Mouse (Mus musculus): Measurements from ENCODE around the gene Patj. TPM values are rescaled to one million over a fixed set of nuclear protein-coding genes. Genes with fewer than 3 reads are reported as not detected.
"Not testable (repeated sequence)": the region's sequence is repeated elsewhere in the genome, so short reads cannot be mapped to it uniquely, and the experiment has no call there.

The Patj gene
- polyA plus RNA-seq, 1 experiment from 2014 or later: 28.4 TPM

DNA sequence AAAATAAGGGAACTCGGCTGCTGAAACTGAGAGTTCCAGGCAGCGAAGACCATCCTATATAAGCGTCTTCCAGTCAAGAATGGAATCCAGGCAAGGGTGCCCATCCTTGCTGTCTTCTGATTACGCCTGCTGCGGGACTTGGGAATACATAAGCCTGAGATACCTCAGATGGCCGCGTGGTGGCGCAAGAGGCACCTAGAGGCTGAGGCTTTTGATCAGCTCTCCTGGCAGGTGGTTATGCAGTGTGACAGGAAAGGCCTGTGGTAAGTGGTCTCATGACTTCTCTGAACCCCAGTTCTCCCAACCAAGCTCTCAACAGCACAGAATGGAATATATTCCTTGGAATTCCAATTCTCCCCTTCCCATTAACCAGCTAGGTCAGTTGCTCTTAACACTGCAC lies 326.9 kb downstream of the Patj start:
- no peak overlapping the region for H3K4me3 ChIP-seq (ENCODE audit: low read depth, low read length)
- ATAC-seq (ENCODE audit: insufficient read depth) (no peak), DNase-seq (peak; percentile 86)
- 9% methylated on average over 8 of the region's 8 CpGs for WGBS
- H3K4me2 ChIP-seq: no peak overlapping the region
- peak; percentile 86 for TF ChIP-seq CTCF (IDR thresholded peaks at IDR 0.05; ENCODE audit: low read depth)
- peaks cover 3% of the 10 kb centered on the region for H3K27me3 ChIP-seq (ENCODE audit: insufficient read depth, low read length)
- no peak overlapping the region for H3K9ac ChIP-seq
- H3K36me3 ChIP-seq (ENCODE audit: insufficient read depth): no peaks in the 10 kb centered on the region
- no peak overlapping the region for H3K27ac ChIP-seq (ENCODE audit: low read depth)
- H3K9me3 ChIP-seq (ENCODE audit: low read depth, low read length): no peaks in the 10 kb centered on the region
- H3K4me1 ChIP-seq (ENCODE audit: insufficient read depth): no peaks in the 10 kb centered on the region

- H3K36me3 ChIP-seq (ENCODE audit: insufficient read depth); DNase-seq; H3K27ac ChIP-seq (ENCODE audit: low read depth); H3K9ac ChIP-seq; ATAC-seq (ENCODE audit: insufficient read depth); H3K4me3 ChIP-seq (ENCODE audit: low read depth, low read length); H3K9me3 ChIP-seq (ENCODE audit: low read depth, low read length); H3K4me1 ChIP-seq (ENCODE audit: insufficient read depth); H3K4me2 ChIP-seq: not testable (repeated sequence)
- WGBS: 82% methylated on average over 1 of the region's 1 CpGs
- H3K27me3 ChIP-seq (ENCODE audit: insufficient read depth, low read length): peaks cover 10% of the 10 kb centered on the region
These were observed 329.1 kb downstream of the Patj start for GRCm38 (mm10) chr4:98724682-98725081.

GRCm38 (mm10) chr4:98725439-98725838 lies 329.9 kb downstream of the Patj start:
- no peaks in the 10 kb centered on the region for H3K36me3 ChIP-seq (ENCODE audit: insufficient read depth)
- H3K4me3 ChIP-seq (ENCODE audit: low read depth, low read length): no peak overlapping the region
- DNase-seq: peak; percentile 54
- ATAC-seq (ENCODE audit: insufficient read depth): peak; percentile 47; the same call in 1 of the 2 replicates
- no peak overlapping the region for H3K9ac ChIP-seq
- no peaks in the 10 kb centered on the region for H3K4me1 ChIP-seq (ENCODE audit: insufficient read depth)
- H3K4me2 ChIP-seq: no peak overlapping the region
- H3K27me3 ChIP-seq (ENCODE audit: insufficient read depth, low read length): peaks cover 10% of the 10 kb centered on the region
- no peak overlapping the region for H3K27ac ChIP-seq (ENCODE audit: low read depth)
- 24% methylated on average over 4 of the region's 4 CpGs for WGBS
- peak; percentile 55 for TF ChIP-seq CTCF (IDR thresholded peaks at IDR 0.05; ENCODE audit: low read depth)
- no peaks in the 10 kb centered on the region for H3K9me3 ChIP-seq (ENCODE audit: low read depth, low read length)

DNA sequence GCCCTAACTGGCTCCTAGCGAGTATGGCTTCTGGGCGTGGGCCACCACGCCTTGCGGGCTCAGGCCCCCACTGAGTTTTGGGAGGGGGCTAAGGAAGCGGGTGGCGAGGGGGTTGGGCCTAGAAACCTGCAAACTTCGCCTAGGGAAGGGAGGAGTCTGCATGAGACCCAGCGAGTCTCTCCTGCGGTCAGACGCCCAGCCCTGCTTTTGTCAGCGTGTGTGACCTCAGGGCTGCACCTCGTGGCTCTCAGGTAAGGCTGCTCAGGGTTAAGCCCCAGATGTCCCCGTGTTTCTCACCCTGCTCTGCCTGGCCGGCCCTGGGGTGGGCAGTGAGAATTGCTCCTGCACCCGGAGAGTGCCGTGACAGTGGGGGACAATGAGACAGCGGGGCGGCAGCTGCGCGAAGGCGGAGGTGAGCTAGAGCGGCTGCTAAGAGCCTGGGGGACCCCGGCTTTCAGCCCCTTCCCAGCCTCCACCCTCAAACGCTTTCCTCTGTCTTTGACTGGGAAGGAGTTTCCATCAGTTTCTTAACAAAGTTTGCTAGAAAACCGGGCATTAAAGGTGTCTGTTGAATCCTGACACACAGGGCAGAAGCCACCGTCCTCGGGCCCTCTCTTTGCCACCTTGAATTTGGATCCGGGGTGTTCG lies 331.1 kb downstream of the Patj start, which contains the start of gene L1td1:
Gene L1td1 (plus strand): TSS at position 145 of the 648 bp plus-strand sequence.
- Histone ChIP-seq H3K4me3 (ENCODE audit: low read depth, low read length) (peak within 1 kb of the TSS; percentile 23), H3K27me3 (ENCODE audit: insufficient read depth, low read length) (peaks cover 10% of the 10 kb centered on the region), H3K4me2 (peak within 1 kb of the TSS; percentile 56), H3K4me1 (ENCODE audit: insufficient read depth) (no peaks in the 10 kb centered on the region), H3K9me3 (ENCODE audit: low read depth, low read length) (no peaks in the 10 kb centered on the region), H3K9ac (peak within 1 kb of the TSS; percentile 24), H3K36me3 (ENCODE audit: insufficient read depth) (no peaks in the 10 kb centered on the region), H3K27ac (ENCODE audit: low read depth) (no peak within 1 kb of the TSS)
- ATAC-seq (ENCODE audit: insufficient read depth) (peak; percentile 40; the same call in 1 of the 2 replicates), DNase-seq (peak; percentile 9)
- TF ChIP-seq CTCF (IDR thresholded peaks at IDR 0.05; ENCODE audit: low read depth): no peak
- 5% methylated on average over 29 of the region's 29 CpGs for WGBS

GRCm38 (mm10) chr4:98727295-98727958 lies 331.8 kb downstream of the Patj start:
- no peaks in the 10 kb centered on the region for H3K9me3 ChIP-seq (ENCODE audit: low read depth, low read length)
- H3K4me3 ChIP-seq (ENCODE audit: low read depth, low read length): peak overlapping the region; percentile 23
- no peak for TF ChIP-seq CTCF (IDR thresholded peaks at IDR 0.05; ENCODE audit: low read depth)
- peaks cover 10% of the 10 kb centered on the region for H3K27me3 ChIP-seq (ENCODE audit: insufficient read depth, low read length)
- no peaks in the 10 kb centered on the region for H3K4me1 ChIP-seq (ENCODE audit: insufficient read depth)
- no peaks in the 10 kb centered on the region for H3K36me3 ChIP-seq (ENCODE audit: insufficient read depth)
- peak overlapping the region; percentile 24; the same call in 1 of the 2 replicates for H3K9ac ChIP-seq
- ATAC-seq (ENCODE audit: insufficient read depth): peak; percentile 26; the same call in 1 of the 2 replicates
- 6% methylated on average over 21 of the region's 21 CpGs for WGBS
- peak; percentile 36 for DNase-seq
- H3K27ac ChIP-seq (ENCODE audit: low read depth): no peak overlapping the region
- H3K4me2 ChIP-seq: peak overlapping the region; percentile 56

DNA sequence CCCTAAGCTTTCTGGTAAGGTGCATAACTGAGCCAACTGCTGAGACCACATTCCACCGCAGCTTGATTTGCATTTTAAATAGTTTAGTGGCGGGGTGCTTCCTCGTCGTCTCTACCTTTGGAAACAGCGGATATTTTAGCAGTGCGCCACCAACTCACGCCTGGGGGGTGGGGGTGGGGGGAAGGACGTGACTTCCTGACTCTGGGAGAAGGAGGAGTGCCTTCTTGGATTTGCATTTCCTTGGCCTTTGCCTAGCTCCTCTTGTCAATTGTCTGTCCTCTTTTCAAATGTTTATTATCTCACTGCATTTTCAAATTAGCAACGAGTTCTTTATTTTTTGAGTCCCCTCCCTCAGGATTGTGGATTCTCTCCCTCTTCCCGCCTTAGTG lies 332.4 kb downstream of the Patj start:
- Histone ChIP-seq H3K4me2 (peak overlapping the region; percentile 56), H3K27me3 (ENCODE audit: insufficient read depth, low read length) (peaks cover 10% of the 10 kb centered on the region), H3K27ac (ENCODE audit: low read depth) (no peak overlapping the region), H3K4me3 (ENCODE audit: low read depth, low read length) (peak overlapping the region; percentile 23; the same call in 1 of the 2 replicates), H3K4me1 (ENCODE audit: insufficient read depth) (no peaks in the 10 kb centered on the region), H3K9ac (no peak overlapping the region), H3K9me3 (ENCODE audit: low read depth, low read length) (no peaks in the 10 kb centered on the region), H3K36me3 (ENCODE audit: insufficient read depth) (no peaks in the 10 kb centered on the region)
- DNase-seq (peak; percentile 15), ATAC-seq (ENCODE audit: insufficient read depth) (no peak)
- TF ChIP-seq CTCF (IDR thresholded peaks at IDR 0.05; ENCODE audit: low read depth): no peak
- WGBS: 3% methylated on average over 10 of the region's 10 CpGs

DNA sequence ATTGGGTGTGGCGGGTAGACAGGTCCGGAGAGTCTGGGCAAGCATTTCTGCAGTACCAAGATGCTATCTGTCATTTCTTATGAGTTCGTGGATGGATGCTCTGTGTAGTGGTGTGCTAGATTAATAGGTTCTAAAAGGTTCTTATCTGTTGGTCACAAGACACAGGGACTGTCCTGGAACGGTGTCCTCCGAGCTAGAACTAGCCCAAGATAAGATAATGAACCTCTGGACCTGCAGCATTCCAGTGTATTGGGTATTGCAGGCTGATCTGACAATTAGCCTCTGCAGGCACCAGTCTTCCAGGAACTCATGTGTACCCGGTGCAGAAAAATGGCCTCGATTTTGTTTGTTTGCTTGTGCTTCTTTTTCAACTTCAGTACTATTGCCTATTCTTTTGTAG lies 333.1 kb downstream of the Patj start:
- H3K27me3 ChIP-seq (ENCODE audit: insufficient read depth, low read length): peaks cover 10% of the 10 kb centered on the region
- ATAC-seq (ENCODE audit: insufficient read depth) (no peak), DNase-seq (no peak)
- H3K4me1 ChIP-seq (ENCODE audit: insufficient read depth): no peaks in the 10 kb centered on the region
- no peaks in the 10 kb centered on the region for H3K9me3 ChIP-seq (ENCODE audit: low read depth, low read length)
- no peak overlapping the region for H3K27ac ChIP-seq (ENCODE audit: low read depth)
- H3K9ac ChIP-seq: no peak overlapping the region
- no peaks in the 10 kb centered on the region for H3K36me3 ChIP-seq (ENCODE audit: insufficient read depth)
- 41% methylated on average over 7 of the region's 7 CpGs for WGBS
- no peak for TF ChIP-seq CTCF (IDR thresholded peaks at IDR 0.05; ENCODE audit: low read depth)
- no peak overlapping the region for H3K4me2 ChIP-seq
- H3K4me3 ChIP-seq (ENCODE audit: low read depth, low read length): no peak overlapping the region

Data from lung, embryonic 14.5 days (tissue).